Mouse (Mus musculus): ENCODE data around the gene Abhd2. TPM values are rescaled to one million over a fixed set of nuclear protein-coding genes. Genes with fewer than 3 reads are reported as not detected.

The Abhd2 gene
- polyA plus RNA-seq, 1 experiment from 2014 or later, result 4.2 TPM

DNA sequence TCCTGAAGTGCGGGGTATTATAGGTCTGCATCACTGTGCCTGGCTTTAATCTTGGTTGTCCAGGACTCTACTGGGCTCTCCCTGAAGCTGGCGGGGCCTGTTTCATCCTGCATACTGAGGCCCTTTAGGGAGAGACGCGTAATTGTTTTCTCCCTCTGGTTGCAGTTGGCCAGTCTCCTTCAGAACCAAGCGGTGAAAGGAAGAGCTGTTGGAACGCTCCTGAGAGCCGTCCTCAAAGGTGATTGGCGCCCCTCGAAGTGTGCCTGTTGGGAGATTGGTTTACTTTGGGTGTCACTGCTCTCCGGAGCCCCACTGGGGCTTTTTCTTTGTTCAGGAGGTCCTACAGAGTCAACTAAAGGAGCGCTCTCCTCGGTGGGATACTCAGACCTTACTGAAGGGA is 126.0 kb downstream of the Abhd2 start:
- H3K4me2 ChIP-seq, result no peak overlapping the region

DNA sequence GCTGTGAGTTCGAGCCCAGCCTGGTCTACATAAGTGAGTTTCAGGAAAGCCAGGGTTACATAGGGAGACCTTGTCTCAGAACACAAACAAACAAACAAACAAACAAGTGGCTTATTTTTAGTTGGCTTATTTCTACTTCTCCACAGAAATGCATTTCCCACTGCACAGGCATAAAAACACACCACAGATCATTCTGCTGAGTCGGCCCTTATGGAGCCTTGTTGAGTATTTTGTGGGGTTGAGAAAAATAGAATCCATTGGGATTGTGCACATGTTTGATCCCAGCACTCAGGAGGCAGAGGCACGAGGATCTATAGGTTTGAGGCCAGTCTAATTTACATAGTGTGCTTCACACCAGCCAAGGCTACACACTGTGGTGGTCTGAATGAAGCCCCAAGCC is 127.3 kb downstream of the Abhd2 start:
- no peak for ATAC-seq (replicated peaks; ENCODE audit: insufficient number of reproducible peaks, insufficient read depth, low FRiP score, low read depth)
- WGBS, result 77% methylated on average over 3 of the region's 3 CpGs
- Histone ChIP-seq H3K4me2 (no peak overlapping the region), H3K27me3 (no peaks in the 10 kb centered on the region), H3K9me3 (replicated peaks) (no peaks in the 10 kb centered on the region), H3K36me3 (no peaks in the 10 kb centered on the region), H3K27ac (no peak overlapping the region), H3K4me1 (replicated peaks) (no peaks in the 10 kb centered on the region), H3K9ac (no peak overlapping the region), H3K4me3 (no peak overlapping the region)

More for the DNA sequence above, 126.0 kb downstream of the Abhd2 start:
- H3K27me3 ChIP-seq, result no peaks in the 10 kb centered on the region
- H3K4me1 ChIP-seq (replicated peaks), result no peaks in the 10 kb centered on the region
- WGBS, result 68% methylated on average over 12 of the region's 12 CpGs
- no peaks in the 10 kb centered on the region for H3K36me3 ChIP-seq
- H3K9ac ChIP-seq, result no peak overlapping the region
- no peak overlapping the region for H3K27ac ChIP-seq
- no peak overlapping the region for H3K4me3 ChIP-seq
- ATAC-seq (replicated peaks; ENCODE audit: insufficient number of reproducible peaks, insufficient read depth, low FRiP score, low read depth), result no peak
- no peaks in the 10 kb centered on the region for H3K9me3 ChIP-seq (replicated peaks)

DNA sequence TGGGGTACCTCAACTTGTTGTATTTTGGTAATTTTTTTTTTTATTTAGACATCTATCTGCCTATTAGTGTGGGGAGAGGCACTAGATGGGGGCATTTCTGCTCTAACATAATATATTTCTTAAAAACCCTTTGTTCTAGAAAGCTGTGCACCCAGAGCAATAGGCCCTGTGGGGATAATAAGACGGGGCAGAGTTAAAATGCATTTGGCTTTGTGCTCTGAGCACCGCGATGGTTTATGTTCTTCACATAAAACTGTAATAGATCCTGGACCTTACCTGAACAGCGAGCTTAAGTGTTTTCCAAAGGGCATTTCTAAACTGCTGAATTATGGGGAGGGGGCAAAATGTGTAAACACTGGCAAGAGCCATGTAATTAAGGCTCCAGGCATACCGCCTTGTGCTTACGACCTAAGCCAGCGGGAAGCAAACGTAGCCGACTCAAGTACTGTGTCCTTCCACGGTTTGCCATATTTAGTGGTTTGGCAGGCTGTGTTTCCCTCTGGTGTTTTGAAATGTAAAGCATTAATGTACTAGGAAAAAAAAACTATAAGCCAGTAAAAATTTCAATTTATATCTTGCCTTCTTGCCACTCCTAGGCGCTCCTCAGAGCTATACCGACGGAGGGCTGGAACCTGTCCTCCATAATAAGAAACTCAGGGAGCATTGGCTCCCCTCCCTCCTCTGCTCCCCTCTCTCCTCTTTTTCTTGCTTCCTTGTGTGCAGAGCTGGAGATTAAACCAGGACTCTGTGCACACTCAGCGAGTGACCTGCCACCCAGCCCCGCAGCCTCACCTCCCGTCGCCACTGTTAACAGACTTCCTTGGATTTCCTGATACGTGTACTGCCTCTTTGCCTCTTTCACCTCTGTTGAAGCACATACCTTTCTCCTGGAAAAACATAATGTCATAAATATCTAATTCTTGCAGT is 141.7 kb downstream of the Abhd2 start:
- no peak overlapping the region for H3K4me3 ChIP-seq
- H3K4me2 ChIP-seq, result no peak overlapping the region
- H3K9ac ChIP-seq, result no peak overlapping the region
- H3K27ac ChIP-seq, result no peak overlapping the region
- H3K9me3 ChIP-seq (replicated peaks), result no peaks in the 10 kb centered on the region
- no peaks in the 10 kb centered on the region for H3K36me3 ChIP-seq
- H3K27me3 ChIP-seq, result no peaks in the 10 kb centered on the region
- no peak for ATAC-seq (replicated peaks; ENCODE audit: insufficient number of reproducible peaks, insufficient read depth, low FRiP score, low read depth)
- H3K4me1 ChIP-seq (replicated peaks), result no peaks in the 10 kb centered on the region
- 84% methylated on average over 18 of the region's 18 CpGs for WGBS

Other genes starting within 250 kb of the Abhd2 start
- 2.7 and 4.7 TPM in 2 replicates for gene Acan, start 219.7 kb upstream of the Abhd2 start, polyA plus RNA-seq (2015; fragmentation: Nextera tagmentation; extraction: Ambion mirVana)
- 0.49 and 0.76 TPM in 2 replicates for gene Hapln3, start 142.2 kb upstream of the Abhd2 start, polyA plus RNA-seq (2015; fragmentation: Nextera tagmentation; extraction: Ambion mirVana)
- 224 and 246 TPM in 2 replicates for gene Mfge8, start 124.1 kb upstream of the Abhd2 start, polyA plus RNA-seq (2015; fragmentation: Nextera tagmentation; extraction: Ambion mirVana)
- 0.30 TPM in 1 of 2 replicates, not detected in the other for gene Rlbp1, start 113.8 kb downstream of the Abhd2 start, polyA plus RNA-seq (2015; fragmentation: Nextera tagmentation; extraction: Ambion mirVana)
- gene Fanci, start 118.7 kb downstream of the Abhd2 start, polyA plus RNA-seq (2015; fragmentation: Nextera tagmentation; extraction: Ambion mirVana), result 7.3 and 8.1 TPM in 2 replicates
- gene Polg, start 193.2 kb downstream of the Abhd2 start, polyA plus RNA-seq (2015; fragmentation: Nextera tagmentation; extraction: Ambion mirVana), result 23.7 and 32.6 TPM in 2 replicates

All from heart, embryonic 15.5 days (tissue).